Mouse (Mus musculus) CH12F3 (cell line): ENCODE results near the gene Agfg1.

Experiments
- in situ Hi-C: fragments of 300-500 bp; cut with MboI; formaldehyde crosslinking; loops from 2 replicates; pipeline ENCODE4 v1.14.3; 2020; ENCODE audit warnings: low sequenced_read_pairs

Agfg1 gene

DNA sequence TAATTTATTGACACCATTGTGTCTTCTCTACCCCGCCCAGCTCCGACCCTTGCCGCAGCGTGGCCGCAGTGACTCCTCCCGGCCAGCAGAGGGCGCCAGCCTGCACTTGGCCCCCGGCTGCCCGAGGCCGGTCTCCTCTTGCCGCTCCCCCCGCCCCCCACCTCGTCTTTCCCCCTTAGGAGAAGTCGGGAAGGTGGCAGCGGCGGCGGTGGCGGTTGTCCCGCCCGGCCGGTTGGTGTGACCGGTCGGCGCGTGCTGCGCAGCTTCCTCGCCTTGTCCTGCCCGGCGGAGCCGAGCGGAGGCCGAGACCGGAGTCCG is at the start of gene Agfg1:
Gene Agfg1, plus strand, starts transcription at position 188 of the 318 bp plus-strand sequence.
- in situ Hi-C loops = no loop called here

DNA sequence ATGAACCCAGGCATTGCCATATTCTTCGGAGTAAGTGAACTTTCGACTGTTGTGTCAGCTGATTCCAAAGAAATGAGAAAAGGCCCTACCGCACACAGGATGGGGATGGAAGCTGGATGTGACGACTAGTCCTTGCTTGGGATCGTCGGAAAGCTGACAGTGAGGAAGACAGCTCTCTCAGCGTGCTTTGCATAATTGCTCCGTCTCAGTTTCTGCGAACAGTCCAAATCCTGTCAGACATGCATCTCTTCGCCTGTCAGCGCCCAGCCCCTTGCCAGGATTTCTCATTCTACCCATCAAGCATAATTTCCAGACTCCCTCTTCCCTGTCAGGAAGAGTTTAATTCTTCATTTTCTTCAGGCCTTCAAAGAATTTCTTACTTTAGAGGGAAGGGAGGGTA is 48.2 kb upstream of the Agfg1 start:
- in situ Hi-C loops = no loop called here

DNA sequence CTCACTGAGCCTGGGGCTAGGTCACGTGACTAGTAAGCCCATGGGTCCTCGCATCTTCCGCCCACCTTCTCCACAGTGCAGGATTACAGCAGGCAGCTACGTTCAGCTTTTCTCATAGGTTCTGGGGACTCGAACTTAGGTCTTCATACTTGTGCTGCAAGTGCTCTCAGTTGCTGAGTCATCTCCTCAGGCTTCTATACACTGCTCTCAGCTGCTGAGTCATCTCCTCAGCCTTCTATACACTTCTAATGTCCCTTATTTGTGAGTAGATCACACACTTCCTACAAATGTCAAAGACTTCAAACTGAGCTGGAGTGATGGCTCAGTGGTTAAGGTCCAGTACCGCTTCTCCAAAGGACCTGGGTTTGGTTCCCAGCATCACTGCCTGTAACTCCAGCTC is 47.0 kb upstream of the Agfg1 start:
- in situ Hi-C loops = no loop called here

GRCm38 (mm10) chr1:82793110-82793509 is 46.2 kb upstream of the Agfg1 start:
- in situ Hi-C loops = no loop called here

GRCm38 (mm10) chr1:82793986-82794385 is 45.3 kb upstream of the Agfg1 start:
- in situ Hi-C loops = no loop called here

- in situ Hi-C loops = no loop called here
These were observed 44.1 kb upstream of the Agfg1 start for GRCm38 (mm10) chr1:82795211-82795610.

DNA sequence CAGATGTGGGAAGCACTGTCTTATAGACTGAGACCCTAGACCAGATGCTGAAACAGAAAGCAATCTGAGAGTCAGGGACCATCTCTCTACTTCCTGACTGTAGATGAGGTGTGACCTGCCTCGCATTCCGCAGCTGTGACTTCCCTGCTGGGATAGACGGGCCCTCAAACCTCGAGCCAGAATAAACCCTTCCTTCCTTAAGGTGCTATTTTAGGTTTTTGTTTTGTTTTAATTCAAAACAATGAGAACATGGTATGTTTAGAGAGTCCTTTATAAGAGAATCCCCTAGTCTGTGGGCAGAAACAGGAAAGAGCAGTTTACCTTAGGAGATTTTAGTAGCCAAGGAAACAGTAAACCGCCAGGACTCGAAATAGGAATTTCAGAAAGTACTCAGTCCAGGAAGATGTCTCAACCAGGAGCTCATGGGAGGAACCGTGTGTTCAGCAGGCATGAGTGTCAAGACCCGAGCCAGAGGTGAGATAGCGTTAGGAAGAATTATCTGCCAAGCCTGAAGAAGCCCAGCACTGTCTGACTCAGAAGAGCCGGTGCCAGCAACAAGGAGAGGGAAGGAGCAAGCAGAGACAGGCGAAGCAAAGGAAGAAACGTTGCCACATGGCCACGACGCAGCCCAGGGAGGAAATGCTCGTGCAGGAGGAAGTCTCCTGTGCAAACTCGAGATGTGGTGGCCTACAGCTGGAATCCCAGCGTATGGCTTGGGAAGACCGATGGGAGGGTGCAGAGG is 43.4 kb upstream of the Agfg1 start:
- in situ Hi-C loops = no loop called here

GRCm38 (mm10) chr1:82797088-82797487 is 42.2 kb upstream of the Agfg1 start:
- in situ Hi-C loops = no loop called here

DNA sequence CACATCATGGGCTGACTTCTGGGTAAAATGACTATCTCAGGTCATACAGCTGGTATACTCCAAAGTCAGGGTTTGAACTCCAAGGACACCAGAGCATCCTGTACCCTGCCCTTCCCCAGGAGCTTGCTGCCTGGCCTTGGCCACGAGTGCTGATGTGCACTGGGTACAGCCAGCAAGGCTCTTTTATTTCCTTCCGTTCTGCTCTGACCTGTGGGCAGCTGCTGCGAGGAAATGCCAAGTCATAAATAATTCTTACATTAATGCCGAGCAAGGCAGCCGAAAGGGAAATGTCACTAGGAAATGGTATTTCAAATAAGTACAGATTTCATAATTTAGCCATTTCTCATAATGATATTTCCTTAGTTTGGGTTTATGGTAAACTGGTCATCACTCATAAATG is 41.0 kb upstream of the Agfg1 start:
- in situ Hi-C loops = no loop called here

DNA sequence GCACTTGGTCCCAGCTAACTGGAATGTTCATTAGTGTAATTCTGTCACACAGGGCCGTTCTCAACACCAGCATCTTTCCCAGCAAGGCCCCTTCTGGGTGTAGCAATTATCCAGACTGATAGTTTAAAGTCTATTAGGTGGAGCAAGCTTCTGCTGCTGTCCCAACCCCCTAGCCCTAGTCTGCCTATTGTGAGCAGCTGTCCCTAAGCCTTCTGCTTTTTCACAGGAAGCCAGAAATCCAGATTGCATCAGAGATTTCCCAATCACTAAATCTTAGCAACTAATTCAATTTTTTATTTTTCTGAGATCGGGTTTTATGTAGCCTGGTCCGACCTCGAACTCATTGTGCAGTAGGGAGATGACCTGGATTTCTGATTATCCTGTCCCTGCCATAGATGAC is 40.4 kb upstream of the Agfg1 start:
- in situ Hi-C loops = no loop called here

- in situ Hi-C loops = loop anchor here (10.0 kb wide), 1 partner anchor 174 kb away; no protein-coding TSS in a partner anchor
These were observed 38.0 kb upstream of the Agfg1 start for GRCm38 (mm10) chr1:82801105-82801783.

GRCm38 (mm10) chr1:82803608-82804007 is 35.7 kb upstream of the Agfg1 start:
- in situ Hi-C loops = loop anchor here (10.0 kb wide), 1 partner anchor 171 kb away; no protein-coding TSS in a partner anchor

DNA sequence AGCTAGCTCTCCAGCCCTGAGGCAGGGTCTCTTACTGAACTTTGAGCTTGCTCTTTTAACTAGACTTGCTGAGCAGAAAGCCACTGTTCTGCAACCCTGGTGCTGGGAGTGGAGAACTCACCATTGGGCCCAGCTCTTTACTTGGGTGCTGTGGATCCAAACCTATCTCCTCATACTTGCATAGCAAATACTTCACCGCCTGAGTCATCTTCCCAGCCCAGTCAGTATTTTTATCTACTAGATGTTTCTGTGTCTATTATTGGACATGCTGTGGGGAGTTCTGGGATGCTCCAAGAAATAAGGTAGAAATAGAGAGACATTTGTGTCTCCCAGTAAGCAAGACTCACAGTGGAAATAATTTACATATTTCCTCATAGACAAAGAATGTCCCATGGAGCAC is 35.2 kb upstream of the Agfg1 start:
- in situ Hi-C loops = loop anchor here (10.0 kb wide), 1 partner anchor 171 kb away; no protein-coding TSS in a partner anchor

GRCm38 (mm10) chr1:82806391-82806790 is 32.9 kb upstream of the Agfg1 start:
- in situ Hi-C loops = loop anchor here (10.0 kb wide), 1 partner anchor 168 kb away; no protein-coding TSS in a partner anchor

GRCm38 (mm10) chr1:82807206-82807605 is 32.1 kb upstream of the Agfg1 start:
- in situ Hi-C loops = loop anchor here (10.0 kb wide), 1 partner anchor 168 kb away; no protein-coding TSS in a partner anchor

GRCm38 (mm10) chr1:82808564-82808963 is 30.7 kb upstream of the Agfg1 start:
- in situ Hi-C loops = loop anchor here (10.0 kb wide), 1 partner anchor 166 kb away; no protein-coding TSS in a partner anchor

DNA sequence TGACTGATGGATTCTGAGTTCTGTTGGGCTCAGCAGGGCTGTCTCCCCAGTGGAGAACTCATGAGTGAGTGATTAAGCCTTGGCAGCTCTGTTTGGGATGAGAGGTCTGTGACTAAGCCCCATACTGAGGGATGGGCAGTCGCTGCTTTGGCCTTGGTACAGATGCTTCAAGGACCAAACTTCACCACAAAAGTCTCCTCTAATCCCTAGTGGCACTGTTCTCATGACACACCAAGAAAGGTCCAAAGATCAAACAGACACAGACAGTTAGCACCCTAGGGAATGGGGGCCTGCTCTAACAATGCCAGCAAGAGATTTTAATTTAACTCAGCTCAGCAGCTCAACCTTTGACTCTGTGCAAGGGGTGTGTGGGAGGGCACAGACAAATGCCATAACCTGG is 27.5 kb upstream of the Agfg1 start:
- in situ Hi-C loops = no loop called here

DNA sequence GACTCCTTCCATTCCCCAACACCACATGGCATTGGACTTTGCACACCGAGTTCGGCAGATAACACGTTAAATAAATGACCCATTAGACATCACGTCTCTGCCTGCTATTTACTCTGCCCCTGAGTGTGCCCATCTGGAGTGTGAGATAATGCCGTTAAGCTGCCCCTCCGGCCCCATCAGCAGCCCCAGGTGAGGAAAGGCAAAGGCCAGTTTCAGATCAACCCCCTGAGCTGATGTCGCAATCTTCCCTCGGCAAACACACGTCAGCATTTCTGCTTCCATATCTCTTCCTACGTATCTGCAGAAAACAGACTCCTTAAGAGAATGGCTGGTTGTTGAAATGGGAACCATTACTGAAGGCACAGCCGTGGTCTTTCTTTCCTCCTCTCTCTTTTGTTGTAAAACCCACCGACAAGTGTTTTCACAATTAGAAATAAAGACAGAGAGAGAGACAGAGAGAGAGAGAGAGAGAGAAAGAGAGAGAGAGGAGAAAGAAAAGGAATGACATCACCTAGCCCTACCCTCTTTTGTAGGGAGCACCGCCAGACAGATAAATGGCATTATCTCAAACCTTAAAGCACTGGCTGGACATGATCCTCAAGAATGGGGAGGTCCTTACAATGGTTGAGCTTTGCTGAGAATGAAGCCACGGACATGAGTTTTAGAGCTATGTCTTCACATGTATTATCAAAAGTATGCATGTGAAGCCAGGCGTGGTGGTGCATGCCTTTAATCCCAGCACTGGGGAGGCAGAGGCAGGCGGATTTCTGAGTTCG is 23.2 kb upstream of the Agfg1 start:
- in situ Hi-C loops = no loop called here

DNA sequence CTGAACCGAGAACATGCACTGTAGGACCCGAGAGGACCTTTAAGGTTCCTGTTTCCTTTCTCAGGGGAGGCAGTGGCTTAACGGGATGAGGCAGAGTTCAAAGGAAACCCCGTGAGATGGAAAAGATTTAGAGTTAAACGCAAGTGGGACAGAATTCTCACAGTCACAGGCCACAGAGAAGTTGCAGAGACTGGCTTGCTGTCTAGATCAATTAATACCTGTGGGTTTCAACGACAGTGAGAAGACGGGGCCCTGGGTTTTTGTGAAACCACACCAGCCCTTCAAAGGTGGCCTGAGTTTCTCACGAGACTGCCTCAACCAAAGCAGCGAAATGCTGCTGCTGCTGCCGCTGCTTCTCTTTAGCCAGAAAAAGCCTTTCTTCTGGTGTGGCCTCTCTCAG is 19.9 kb upstream of the Agfg1 start:
- in situ Hi-C loops = no loop called here

DNA sequence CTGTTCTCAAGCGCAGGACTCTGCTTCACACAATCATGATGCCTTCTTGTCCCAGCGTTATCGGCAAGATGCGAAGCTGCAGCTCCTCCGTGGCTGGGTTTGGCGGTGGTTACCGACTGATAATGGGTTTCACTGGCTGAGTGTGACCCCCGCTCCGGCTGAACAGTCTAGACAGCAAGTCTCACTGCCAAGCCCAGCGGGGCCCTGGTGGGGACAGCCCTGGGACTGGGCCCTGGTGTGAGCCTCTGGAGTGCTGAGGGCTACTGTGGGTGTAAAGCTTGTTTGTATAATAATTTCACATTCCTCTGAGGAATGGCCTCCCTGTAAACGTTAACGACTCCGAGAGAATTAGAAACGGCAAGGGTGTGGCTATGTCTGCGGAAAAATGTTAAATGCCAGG is 19.1 kb upstream of the Agfg1 start:
- in situ Hi-C loops = no loop called here

GRCm38 (mm10) chr1:82820626-82821186 is 18.6 kb upstream of the Agfg1 start:
- in situ Hi-C loops = no loop called here
